Mouse (Mus musculus): ENCODE results near the gene Txn1.
A peak's percentile ranks its signal among the peaks of the same experiment; 100 is the strongest.

- peak; percentile 57 for TF ChIP-seq CTCF (IDR thresholded peaks at IDR 0.05; ENCODE audit: low read depth)
- no peak for TF ChIP-seq EP300 (optimal IDR thresholded peaks at IDR 0.05)
Measured at GRCm38 (mm10) chr4:57914193-57915190, 41.7 kb downstream of the Txn1 start.
